Mouse (Mus musculus) heart, postnatal 25 days (tissue): ENCODE measurements around the gene Itga4. TPM values are rescaled to one million over a fixed set of nuclear protein-coding genes. Genes with fewer than 3 reads are reported as not detected.

ENCODE experiments used
- DNase-seq: peaks from one replicate; pipeline ENCODE4 v3.0.0; 2022; ENCODE audit warnings: low spot score
- intact Hi-C: fragments of 180-260 bp; cut with DNase I; formaldehyde crosslinking; loops from one replicate; pipeline ENCODE4 v1.15.1; 2025
- total RNA-seq, 2 experiments: library from RNA; stranded (reverse); gene quantifications; 2 replicates each; pipeline ENCODE4 v1.2.3; 2021

Itga4 gene
- total RNA-seq, 2 experiments from 2014 or later: 2.4 TPM

GRCm38 (mm10) chr2:79259326-79259725, 4.1 kb downstream of the Itga4 start:
- intact Hi-C loops: no loop called here
- no peak for DNase-seq

DNA sequence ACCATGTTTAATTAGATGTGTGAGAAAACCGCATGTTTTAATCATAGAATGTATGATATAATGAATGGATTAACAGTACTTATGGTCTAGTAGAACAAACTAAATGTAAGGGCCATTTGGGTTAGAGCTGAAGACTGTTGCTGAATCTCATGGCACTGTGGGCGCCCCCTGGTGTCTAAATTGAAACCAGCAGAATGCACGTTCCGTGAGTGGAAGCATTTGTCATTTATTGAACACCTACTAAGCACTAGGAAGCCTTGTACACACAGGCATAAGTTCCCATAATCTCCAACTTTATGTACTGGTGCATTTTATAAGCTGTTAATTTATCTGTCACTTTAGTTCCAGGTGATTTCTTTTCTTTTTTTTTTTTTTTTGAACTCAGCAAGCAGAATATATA, 10.4 kb downstream of the Itga4 start:
- intact Hi-C loops: loop anchor here (2.0 to 10.0 kb wide), 4 partner anchors 178 to 1218 kb away; no protein-coding TSS in a partner anchor
- DNase-seq: no peak

GRCm38 (mm10) chr2:79266480-79266879, 11.3 kb downstream of the Itga4 start:
- intact Hi-C loops: loop anchor here (5.0 to 10.0 kb wide), 3 partner anchors 179 to 1219 kb away; no protein-coding TSS in a partner anchor

DNA sequence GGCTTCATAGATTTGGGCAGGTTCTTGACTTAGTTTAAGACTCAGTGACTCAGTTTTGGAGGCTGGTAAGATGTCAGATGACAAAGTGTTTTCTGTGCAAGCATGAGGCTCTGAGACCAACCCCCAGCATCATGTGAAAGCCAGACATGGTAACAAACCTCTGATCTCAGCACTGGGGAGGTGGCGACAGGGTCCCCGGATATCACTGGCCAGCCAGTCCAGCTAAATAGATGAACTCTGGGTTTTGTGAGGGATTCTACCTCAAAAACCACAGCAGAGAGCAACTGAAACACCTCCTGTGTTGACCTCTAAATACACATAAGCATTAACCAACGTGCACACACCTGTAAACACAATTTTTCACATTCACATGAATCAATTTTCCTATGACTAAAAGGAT, 12.0 kb downstream of the Itga4 start:
- intact Hi-C loops: loop anchor here (5.0 to 10.0 kb wide), 3 partner anchors 180 to 1220 kb away; no protein-coding TSS in a partner anchor
- no peak for DNase-seq

More at GRCm38 (mm10) chr2:79266480-79266879, 11.3 kb downstream of the Itga4 start:
- DNase-seq: no peak

DNA sequence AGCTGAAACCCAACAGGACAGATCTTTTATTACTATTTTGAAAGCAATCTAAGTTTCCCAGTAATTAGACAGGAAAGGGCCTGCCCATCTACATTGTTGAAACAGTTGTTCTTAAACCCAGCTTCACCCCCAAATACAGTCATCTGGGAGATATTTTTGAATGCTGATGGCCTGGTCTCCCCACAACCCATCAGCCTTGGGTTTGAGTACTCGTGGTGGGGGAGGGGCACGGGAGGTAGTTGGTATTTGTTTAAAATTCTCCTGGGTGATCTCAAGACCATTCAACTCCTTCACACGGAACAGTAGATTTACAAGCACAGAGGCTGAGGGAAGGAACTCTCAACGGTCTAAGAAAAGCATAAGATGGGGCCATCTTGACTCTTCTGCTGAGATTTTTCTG, 13.6 kb downstream of the Itga4 start:
- DNase-seq: no peak
- intact Hi-C loops: loop anchor here (5.0 to 10.0 kb wide), 3 partner anchors 182 to 1222 kb away; no protein-coding TSS in a partner anchor

GRCm38 (mm10) chr2:79270034-79270535, 14.9 kb downstream of the Itga4 start:
- no peak for DNase-seq
- intact Hi-C loops: no loop called here

GRCm38 (mm10) chr2:79271838-79272237, 16.6 kb downstream of the Itga4 start:
- DNase-seq: no peak

GRCm38 (mm10) chr2:79278581-79278980, 23.4 kb downstream of the Itga4 start:
- intact Hi-C loops: no loop called here
- DNase-seq: no peak

More at GRCm38 (mm10) chr2:79271838-79272237, 16.6 kb downstream of the Itga4 start:
- intact Hi-C loops: no loop called here

- no peak for DNase-seq
- intact Hi-C loops: no loop called here
Observed at GRCm38 (mm10) chr2:79284206-79284605, 29.0 kb downstream of the Itga4 start.

- intact Hi-C loops: no loop called here
- no peak for DNase-seq
Observed at GRCm38 (mm10) chr2:79290149-79290548, 34.9 kb downstream of the Itga4 start.

GRCm38 (mm10) chr2:79291922-79292321, 36.7 kb downstream of the Itga4 start:
- intact Hi-C loops: no loop called here

DNA sequence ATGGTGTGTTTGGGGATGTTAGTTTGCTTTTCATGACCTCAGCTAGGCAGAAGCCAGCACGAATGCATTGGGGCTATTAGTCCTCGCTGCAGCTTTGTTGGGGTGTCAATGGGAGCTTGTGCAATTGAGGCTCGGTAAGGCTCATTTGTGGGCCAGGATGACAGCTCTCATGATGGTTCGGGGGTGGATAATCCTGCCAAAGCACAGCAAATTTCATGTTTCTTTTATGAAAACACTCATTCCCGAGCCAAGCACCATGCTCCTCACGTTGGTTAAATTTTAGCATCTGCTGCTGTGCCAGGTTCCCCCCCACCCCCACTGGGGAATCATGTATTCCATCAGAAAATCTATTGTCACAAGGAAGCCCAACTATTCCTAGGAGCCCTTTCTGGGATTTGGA, 37.2 kb downstream of the Itga4 start:
- no peak for DNase-seq
- intact Hi-C loops: no loop called here

More at GRCm38 (mm10) chr2:79291922-79292321, 36.7 kb downstream of the Itga4 start:
- DNase-seq: no peak

DNA sequence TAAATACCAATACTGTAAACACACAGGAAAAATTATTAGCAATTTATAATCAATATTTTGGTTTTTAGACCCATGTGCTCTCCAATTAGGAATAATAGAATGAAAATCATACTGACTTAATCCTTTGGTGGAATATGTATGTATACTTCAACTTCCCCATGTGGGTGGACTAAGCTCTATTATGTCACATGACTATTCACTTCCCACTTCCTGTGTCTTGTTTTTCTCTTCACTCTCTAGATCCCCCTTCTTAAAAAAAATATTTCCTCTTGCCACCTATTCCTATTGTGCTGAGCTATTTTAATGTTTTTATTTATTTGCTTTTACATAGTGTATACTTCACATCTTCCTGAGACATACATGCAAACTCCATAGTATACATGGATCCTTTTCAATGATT, 47.2 kb downstream of the Itga4 start:
- intact Hi-C loops: no loop called here
- no peak for DNase-seq

- intact Hi-C loops: no loop called here
Observed at GRCm38 (mm10) chr2:79307549-79307948, 52.3 kb downstream of the Itga4 start.

DNA sequence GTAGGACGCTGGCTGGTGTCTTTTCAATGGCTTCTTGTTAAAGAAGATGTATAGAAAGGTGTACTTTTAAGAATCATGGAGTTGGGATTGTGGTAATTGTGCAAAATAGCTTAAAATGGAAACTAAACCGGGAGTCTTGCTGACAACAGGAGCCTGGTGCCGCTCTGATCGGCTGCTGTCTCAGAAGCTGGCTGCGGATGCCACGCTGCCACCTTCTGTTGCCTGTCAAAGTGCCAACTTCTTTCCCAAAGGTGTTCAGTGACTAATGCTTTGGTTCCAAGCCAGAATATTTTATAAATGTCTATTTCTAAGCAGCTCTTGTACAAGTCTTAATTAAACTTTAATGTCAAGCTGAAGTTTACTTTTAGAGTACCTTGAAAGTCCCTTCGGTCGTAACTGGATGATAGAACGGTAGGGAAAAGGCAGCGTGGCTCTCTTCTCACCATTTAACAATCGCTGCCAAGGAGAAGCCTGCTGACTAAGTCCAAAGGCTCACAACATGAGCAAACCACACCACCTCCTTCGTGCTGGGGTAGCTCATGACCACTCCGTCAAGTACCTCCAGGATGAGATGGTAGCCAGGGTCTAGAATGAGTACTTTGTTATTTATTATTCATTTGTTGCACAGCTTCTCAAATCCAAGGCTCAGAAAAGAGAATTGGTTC, 54.4 kb downstream of the Itga4 start:
- no peak for DNase-seq
- intact Hi-C loops: no loop called here

More at GRCm38 (mm10) chr2:79307549-79307948, 52.3 kb downstream of the Itga4 start:
- no peak for DNase-seq

DNA sequence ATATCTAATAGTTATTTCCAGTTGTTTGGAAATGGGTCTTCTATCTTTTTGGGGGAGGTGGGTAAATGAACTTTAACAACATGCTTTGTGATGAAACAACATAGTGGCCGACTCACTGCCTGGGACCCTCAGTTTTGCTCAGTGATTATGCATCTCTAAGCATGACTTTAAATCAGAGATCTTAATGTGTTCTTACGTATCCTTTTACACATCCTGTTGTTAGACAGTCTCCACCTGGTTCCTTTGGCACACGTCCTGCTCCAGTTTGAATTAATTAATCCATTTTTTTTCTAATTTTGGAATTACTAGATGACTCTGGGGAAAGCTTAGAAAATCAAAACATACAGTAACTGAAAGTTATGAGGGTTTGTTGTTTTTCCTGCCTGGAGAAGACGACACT, 57.3 kb downstream of the Itga4 start:
- DNase-seq: no peak
- intact Hi-C loops: no loop called here

- intact Hi-C loops: no loop called here
- no peak for DNase-seq
Observed at GRCm38 (mm10) chr2:79315108-79315507, 59.9 kb downstream of the Itga4 start.

DNA sequence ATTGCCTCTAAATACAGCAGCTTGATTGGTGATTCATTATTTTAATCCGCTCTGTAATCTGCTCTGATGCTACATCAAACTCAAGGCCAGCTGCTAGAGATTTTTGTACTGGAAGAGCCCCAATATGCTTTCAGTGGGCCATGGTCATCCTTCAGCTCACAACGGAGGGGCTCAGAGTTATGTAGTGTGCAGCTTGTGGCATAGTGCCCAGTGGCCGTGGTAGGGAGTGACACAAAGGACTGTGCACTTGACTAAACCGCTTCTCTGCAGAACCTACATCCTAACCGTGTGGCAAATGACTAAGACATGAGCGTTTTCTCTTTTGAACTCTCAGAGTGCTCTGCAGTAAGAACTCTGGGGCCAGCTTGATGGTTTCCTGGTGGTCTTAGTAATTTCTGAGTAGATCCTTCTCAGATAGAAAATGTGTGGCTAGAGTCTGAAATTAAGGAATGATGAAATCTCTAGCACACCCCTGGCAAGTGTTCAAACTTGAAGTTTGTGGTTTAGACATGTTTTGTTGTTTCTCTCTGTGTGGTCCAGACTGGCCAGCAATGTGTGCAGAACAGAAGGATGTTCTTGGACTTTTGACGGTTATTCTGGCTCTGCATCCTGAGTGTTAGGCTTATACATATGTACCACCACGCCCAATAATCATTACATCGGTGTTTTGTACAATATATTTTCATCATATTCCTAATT, 61.1 kb downstream of the Itga4 start:
- intact Hi-C loops: no loop called here
- no peak for DNase-seq

GRCm38 (mm10) chr2:79328079-79328478, 72.9 kb downstream of the Itga4 start:
- intact Hi-C loops: no loop called here
- no peak for DNase-seq

DNA sequence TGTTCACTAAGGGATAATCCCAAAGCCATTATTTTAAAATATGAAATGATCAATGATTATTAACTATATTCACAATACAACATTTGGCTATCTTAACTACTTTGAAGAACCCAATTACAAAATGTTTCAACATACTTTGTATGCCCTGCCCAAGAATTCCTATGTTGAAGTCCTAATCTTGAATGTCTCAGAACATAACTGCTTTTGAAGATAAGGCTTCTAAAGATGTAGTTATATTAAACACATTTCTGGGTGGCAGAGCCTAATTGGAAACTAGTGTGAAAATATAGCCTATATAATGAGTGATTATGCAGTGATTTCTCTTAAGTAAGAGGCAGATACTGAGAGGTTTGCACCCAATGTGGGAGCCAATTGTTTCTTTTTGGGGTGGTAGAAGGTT, 79.4 kb downstream of the Itga4 start:
- no peak for DNase-seq
- intact Hi-C loops: no loop called here

- DNase-seq: no peak
- intact Hi-C loops: no loop called here
Observed at GRCm38 (mm10) chr2:79336141-79336540, 80.9 kb downstream of the Itga4 start.
